Mouse (Mus musculus): Measurements from ENCODE around the gene Wdr66.

DNA sequence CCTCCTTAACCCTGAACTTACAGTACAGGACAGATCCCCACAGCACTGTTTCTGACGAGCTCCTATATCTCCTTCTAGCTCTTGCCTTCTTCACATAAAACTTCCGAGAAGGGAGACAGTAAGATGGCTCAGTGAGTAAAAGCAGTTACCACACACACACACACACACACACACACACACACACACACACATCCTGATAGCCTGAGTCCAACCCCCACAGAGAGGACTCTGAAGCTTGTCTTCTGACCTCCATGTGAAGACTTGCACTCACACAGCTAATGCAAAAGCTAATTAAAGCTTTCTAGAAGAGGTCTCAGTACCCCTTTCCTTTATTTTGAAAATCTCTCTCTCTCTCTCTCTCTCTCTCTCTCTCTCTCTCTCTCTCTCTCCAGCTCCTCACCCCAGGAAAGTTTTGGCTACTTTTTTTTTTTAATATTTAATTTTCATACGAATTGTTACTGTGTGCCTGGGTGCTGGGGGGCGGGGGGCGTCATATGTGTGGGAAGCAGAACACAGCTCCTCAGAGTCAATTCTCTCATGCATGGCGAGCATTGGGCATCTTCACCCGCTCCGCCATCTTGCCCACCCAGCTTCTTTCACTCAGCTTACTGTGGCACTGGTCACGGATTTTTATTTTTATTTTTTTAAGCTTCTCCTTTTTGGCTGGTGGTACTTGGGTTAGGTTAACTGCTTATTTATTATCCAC is 24.9 kb downstream of the Wdr66 start:
- TF ChIP-seq CTCF (IDR thresholded peaks at IDR 0.05; ENCODE audit: insufficient read depth, low read depth, low read length), result no peak
- no peak for TF ChIP-seq POLR2A (IDR thresholded peaks at IDR 0.05; ENCODE audit: insufficient read depth, low read depth, low read length)

Measured in olfactory bulb, adult 2 months (tissue).